Mouse (Mus musculus) central nervous system, embryonic 14 days (tissue): ENCODE data around the gene Wdr62. TPM values are rescaled to one million over a fixed set of nuclear protein-coding genes. Genes with fewer than 3 reads are reported as not detected.

Experiments
- polyA plus RNA-seq: library from polyadenylated mRNA; depleted of rRNA; stranded (reverse); fragments of >200 nt; gene quantifications from 2 replicates; pipeline ENCODE4 v1.2.3, GENCODE M21; 2012; rRNA removed

Gene Wdr62
- polyA plus RNA-seq: 18.4 and 23.7 TPM in 2 replicates

DNA sequence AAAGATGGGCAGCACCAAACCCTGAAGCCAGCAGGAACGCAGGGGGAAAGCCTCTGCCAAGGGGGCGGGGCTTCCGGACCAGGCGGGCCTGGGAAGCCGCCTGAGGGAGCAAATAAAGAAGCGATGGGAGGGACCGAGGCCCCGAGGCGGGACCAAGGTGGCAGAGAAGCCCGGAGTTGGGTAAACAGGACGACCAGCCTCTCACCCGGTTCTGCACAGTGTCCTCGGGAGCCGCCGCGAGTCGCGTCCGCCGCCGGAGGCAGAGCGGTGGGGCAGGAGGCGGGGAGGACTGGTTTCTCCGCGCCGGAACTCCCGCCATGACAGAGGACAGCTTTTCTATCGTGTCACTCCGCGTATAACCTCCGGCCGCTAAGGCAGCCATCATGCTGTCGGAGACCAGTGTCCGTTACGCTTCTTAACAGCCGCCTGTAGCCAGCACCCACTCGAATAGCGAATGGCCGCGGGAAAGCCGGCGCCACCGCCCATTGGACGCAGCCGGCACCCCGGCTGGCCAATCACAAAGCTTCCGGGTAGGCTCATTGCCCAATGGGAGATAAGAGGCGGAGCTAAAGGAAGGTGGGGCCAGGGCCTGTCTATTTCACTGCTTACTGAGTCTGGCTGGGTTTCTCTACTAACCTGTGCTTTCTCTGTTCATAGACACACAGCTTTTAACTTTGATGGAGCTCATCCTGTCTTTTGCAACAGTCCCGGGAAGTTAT lies at the start of gene Wdr62, which contains the start of gene Thap8:
Gene Wdr62 (minus strand): TSS at position 469 of the 719 bp plus-strand sequence.
Gene Thap8 (plus strand): TSS at position 144 of the 719 bp plus-strand sequence.

GRCm38 (mm10) chr7:30323795-30324194 lies 43.6 kb upstream of the Wdr62 start, which contains the start of gene Sdhaf1:
Sdhaf1 (minus strand) TSS chr7:30323895.

DNA sequence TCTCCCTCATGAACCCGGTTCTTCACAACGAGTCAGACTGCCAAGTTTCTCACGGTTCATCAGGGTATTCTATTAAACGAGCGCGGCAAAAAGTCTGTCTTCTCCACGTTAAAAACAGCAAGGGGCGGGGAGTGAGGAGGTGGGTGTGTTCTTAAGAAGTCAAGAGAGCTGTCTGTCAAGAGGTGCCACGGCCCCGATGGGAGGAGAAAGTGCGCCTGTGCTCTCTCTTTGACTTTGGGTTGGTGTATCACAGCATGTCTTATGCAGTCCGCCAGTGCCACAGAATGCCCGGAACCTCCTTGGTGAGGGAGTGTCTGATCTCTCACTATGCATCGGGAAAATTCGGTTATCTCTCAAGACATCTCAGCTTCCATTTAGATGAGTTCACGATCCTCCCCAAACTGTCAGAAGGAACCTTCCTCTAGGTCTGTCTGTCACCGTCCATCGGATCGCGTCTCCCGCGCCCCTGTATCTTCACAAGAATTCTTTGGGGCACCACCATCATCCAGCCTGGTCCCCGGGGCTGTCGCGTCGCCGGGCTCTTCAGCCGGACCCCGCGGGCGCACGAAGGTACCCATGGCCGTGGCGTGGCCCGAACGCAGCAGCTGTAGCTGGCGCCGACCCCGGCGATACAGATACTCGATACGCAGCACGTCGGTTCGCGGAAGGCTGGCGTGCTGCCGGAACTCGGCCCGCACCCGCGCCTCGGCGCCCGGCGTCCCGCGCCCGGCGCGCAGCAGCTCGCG lies 41.5 kb upstream of the Wdr62 start, which contains the start of gene E130208F15Rik:
Gene E130208F15Rik (plus strand): TSS at position 202 of the 746 bp plus-strand sequence.

GRCm38 (mm10) chr7:30314721-30315155 lies 34.5 kb upstream of the Wdr62 start, which contains the start of gene Syne4:
Syne4 (plus strand) TSS chr7:30314807.

DNA sequence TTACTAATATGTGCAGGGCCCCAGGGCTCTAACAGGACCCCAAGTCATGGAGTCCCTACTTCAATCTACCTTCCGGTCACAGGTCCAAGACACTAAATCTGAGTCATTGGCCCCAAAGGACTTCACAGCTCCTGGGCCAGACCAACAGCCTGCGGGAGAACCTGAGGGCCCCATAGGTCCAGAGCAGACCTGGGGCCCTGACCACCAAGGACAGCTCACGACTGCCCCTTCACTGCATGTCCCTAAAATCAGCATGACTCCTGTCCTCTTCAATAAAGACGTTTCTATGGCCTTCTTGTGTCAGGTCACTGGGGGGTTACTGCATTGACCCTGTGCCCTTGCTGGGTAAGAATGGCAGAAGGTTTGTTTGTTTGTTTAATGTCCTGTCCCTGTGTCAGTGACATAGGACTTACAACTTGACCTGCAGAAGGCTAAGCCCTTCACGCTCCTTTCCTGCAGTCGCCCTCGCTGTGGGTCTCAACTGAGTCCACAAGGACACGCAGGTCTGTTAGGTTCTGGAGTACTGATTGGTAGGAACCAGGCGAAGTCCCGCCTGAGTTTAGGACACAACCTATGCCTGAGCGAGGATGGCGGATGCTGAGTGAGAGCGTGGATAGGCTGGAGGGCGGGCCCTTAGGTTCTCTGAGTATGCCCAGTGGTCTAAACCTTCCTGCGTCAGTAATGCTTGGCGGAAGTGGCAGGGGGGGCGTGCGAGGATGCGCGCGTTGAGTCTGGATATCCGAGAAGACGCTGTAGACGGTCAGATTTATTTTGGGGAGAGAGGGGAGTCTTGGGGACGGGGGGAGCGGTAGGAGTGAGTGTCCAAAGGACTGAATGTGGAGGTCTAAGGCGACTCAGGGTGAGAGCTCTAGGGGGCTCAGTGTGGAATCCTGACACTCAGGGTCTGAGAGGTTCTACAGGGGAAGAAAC lies 28.1 kb upstream of the Wdr62 start, which contains the start of gene Alkbh6:
Gene Alkbh6 (plus strand): TSS at position 642 of the 930 bp plus-strand sequence.

DNA sequence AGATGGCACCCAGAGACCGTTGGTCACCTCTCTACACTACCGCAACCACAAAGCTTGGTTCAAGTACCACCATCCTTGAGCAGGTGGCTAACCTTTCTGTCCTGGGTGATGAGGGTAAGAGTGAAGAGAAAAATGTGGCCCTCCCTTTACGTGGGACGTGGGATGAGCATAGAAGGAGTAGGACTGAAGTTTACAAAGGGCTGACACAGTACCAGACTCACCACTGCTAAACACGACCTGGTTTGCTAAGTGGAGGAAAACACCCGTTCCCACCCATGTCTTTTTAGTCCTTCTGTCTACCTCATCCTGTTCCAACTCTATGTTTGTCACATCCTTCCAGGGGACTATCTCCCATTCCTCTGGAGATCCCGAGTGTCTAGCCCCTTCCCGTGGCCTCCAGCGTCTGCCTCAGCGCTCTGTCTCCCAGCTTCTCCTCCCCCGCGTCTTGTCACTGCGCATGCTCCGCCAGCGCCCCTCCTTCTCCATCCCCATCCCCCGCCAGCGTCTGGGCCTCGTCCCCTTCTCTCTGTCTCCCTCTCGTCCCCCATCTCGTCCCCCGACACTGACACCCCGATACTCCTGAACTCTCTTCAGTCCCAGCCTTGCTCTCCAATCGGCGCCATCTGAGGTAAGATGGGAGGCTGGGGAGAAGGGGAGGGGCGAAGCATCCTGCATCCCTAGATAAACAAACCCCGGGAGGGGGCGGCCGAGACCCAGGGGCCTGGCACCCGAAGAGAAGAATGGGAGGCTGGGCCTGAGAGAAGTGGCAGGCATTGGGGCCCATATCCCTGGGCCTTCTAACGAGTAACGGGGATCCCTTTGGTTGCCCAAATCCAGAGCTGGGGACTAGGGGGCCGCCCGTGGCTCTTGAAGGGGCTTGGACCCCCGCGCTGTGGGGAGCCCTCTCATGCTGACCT lies 11.3 kb upstream of the Wdr62 start, which contains the start of gene Clip3:
Gene Clip3 (plus strand): TSS at position 514 of the 917 bp plus-strand sequence.

DNA sequence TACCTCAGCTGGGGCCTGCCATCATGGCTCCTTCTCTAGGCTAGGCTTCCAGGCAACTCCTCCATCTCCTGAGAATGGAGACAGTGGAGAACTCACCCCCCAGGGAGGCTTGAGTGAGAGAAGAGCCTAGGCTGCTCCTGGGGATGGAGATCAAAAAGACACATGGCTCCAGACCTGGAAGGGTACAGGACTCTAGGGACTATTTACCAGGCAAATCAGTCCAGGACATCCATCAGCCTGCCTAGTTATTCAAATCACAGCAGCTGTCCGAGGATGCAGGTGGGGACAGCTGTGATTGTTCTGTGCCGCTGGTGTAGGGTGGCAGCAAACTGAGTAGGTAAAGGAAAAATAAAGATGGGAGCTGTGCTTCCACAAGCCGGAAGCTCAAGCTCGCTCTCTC lies 44.6 kb downstream of the Wdr62 start, which contains the start of gene Ovol3:
Gene Ovol3 (minus strand): TSS at position 101 of the 400 bp plus-strand sequence.

GRCm38 (mm10) chr7:30231669-30232454 lies 48.4 kb downstream of the Wdr62 start, which contains the start of the genes Polr2i and Tbcb:
Polr2i (plus strand) TSS chr7:30231948.
Tbcb (minus strand) TSS chr7:30232272.

GRCm38 (mm10) chr7:30198481-30198971 lies 81.7 kb downstream of the Wdr62 start, which contains the start of gene Capns1:
Capns1 (minus strand) TSS chr7:30198811.

Other genes with a start within 250 kb of the Wdr62 start
- gene Zfp14, start 229.0 kb downstream of the Wdr62 start, polyA plus RNA-seq: 11.1 and 12.6 TPM in 2 replicates
- gene Zfp82, start 207.5 kb downstream of the Wdr62 start, polyA plus RNA-seq: 4.7 and 5.0 TPM in 2 replicates
- 0.91 and 1.6 TPM in 2 replicates for gene Gm26920, start 190.0 kb downstream of the Wdr62 start, polyA plus RNA-seq
- 11.5 and 12.7 TPM in 2 replicates for gene Zfp566, start 189.9 kb downstream of the Wdr62 start, polyA plus RNA-seq
- 54.6 and 58.2 TPM in 2 replicates for gene Zfp260, start 185.6 kb downstream of the Wdr62 start, polyA plus RNA-seq
- 7.0 and 9.3 TPM in 2 replicates for gene Zfp382, start 158.5 kb downstream of the Wdr62 start, polyA plus RNA-seq
- gene Zfp146, start 110.7 kb downstream of the Wdr62 start, polyA plus RNA-seq: 89.7 and 96.2 TPM in 2 replicates
- 1.9 and 4.1 TPM in 2 replicates for gene Cox7a1, start 96.3 kb downstream of the Wdr62 start, polyA plus RNA-seq
- 273 and 310 TPM in 2 replicates for gene Capns1, start 81.6 kb downstream of the Wdr62 start, polyA plus RNA-seq
- 269 and 294 TPM in 2 replicates for gene Polr2i, start 48.5 kb downstream of the Wdr62 start, polyA plus RNA-seq
- gene Tbcb, start 48.1 kb downstream of the Wdr62 start, polyA plus RNA-seq: 193 and 204 TPM in 2 replicates
- 0.12 and 0.14 TPM in 2 replicates for gene Ovol3, start 44.7 kb downstream of the Wdr62 start, polyA plus RNA-seq
- 0.13 and 0.17 TPM in 2 replicates for gene Thap8, start 325 bp downstream of the Wdr62 start, polyA plus RNA-seq
- 205 and 218 TPM in 2 replicates for gene Clip3, start 11.3 kb upstream of the Wdr62 start, polyA plus RNA-seq
- gene Alkbh6, start 28.3 kb upstream of the Wdr62 start, polyA plus RNA-seq: 139 and 146 TPM in 2 replicates
- gene Syne4, start 34.4 kb upstream of the Wdr62 start, polyA plus RNA-seq: 31.1 and 59.8 TPM in 2 replicates
- gene E130208F15Rik, start 41.3 kb upstream of the Wdr62 start, polyA plus RNA-seq: 0.53 and 0.69 TPM in 2 replicates
- gene Sdhaf1, start 43.5 kb upstream of the Wdr62 start, polyA plus RNA-seq: 21.2 and 23.7 TPM in 2 replicates
- 21.5 and 22.5 TPM in 2 replicates for gene Lrfn3, start 82.4 kb upstream of the Wdr62 start, polyA plus RNA-seq
- gene Tyrobp, start 133.3 kb upstream of the Wdr62 start, polyA plus RNA-seq: 28.6 and 28.9 TPM in 2 replicates
- 0.79 and 0.81 TPM in 2 replicates for gene Hcst, start 139.4 kb upstream of the Wdr62 start, polyA plus RNA-seq
- gene Nfkbid, start 141.3 kb upstream of the Wdr62 start, polyA plus RNA-seq: 2.7 TPM in 2 replicates
- 419 and 440 TPM in 2 replicates for gene Aplp1, start 165.1 kb upstream of the Wdr62 start, polyA plus RNA-seq
- 1.2 and 1.9 TPM in 2 replicates for gene Kirrel2, start 177.3 kb upstream of the Wdr62 start, polyA plus RNA-seq
- gene Nphs1, start 177.9 kb upstream of the Wdr62 start, polyA plus RNA-seq: 1.2 and 2.2 TPM in 2 replicates
- not detected in 2 replicates for gene Prodh2, start 213.2 kb upstream of the Wdr62 start, polyA plus RNA-seq